Mouse (Mus musculus): Measurements from ENCODE around the gene Creld1.

DNA sequence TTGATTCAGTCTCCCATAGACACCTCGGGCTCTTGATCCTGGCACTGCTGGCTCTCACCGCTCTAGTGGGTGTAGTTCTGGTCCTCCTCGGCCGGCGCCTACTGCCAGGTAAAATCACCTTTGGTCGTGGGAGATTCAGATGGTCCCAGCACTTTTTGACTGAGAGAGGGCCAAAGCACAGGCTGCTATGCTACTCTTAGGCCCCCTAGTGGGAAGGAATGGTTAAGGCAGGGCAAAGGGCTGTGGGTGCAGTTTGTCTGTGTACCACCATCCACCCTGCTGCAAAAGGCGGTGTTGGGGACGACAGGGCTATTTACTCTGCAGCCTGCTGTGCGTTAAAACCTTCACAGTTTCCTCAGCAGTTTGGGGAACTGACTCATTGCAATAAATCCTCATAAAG lies 14.1 kb upstream of the Creld1 start:
- TF ChIP-seq GATA1 (IDR thresholded peaks at IDR 0.05; ENCODE audit: borderline replicate concordance, low read length) (no peak), FLI1 (IDR thresholded peaks at IDR 0.05; ENCODE audit: low read length) (no peak)

Data from megakaryocyte, embryonic 14.5 days (primary cell).